Mouse (Mus musculus) lung, adult 2 months (tissue): ENCODE measurements at regions not wholly inside any gene's neighbourhood (a gene's known extent, or its start where the extent isn't known, plus 50 kb on each side); places are given as distances from the start of the nearest gene placed in this dataset.

Experiments used
- DNase-seq: peaks from one replicate; pipeline ENCODE4 v3.0.0; 2022
- H3K4me1 ChIP-seq: fragments of 200-500 bp; 2 replicates; pipeline ENCODE4 v1.6.1; 2011; ENCODE audit warnings: low read length; ENCODE audit not compliant: control insufficient read depth, insufficient read depth
- H3K4me3 ChIP-seq: fragments of 200-500 bp; replicated peaks from 2 replicates; pipeline ENCODE3; 2011; ENCODE audit warnings: low read depth, mild to moderate bottlenecking, control low read depth, low read length; ENCODE audit errors: extremely low read depth
- CTCF ChIP-seq: fragments of 200-500 bp; IDR thresholded peaks from 2 replicates; pipeline ENCODE4 v1.5.1; 2011; ENCODE audit warnings: mild to moderate bottlenecking, low read length, control low read depth; ENCODE audit not compliant: insufficient read depth
- POLR2A ChIP-seq: fragments of 200-500 bp; IDR thresholded peaks from 2 replicates; pipeline ENCODE4 v1.6.1; 2011; ENCODE audit warnings: low read depth, mild to moderate bottlenecking, control low read depth, low read length, borderline replicate concordance; ENCODE audit errors: extremely low read depth
- WGBS: fragments of 180-500 bp; shearing (Covaris S2); methylation state at CpG from one replicate; pipeline ENCODE4 v1.1.7; 2018; 5-methylcytosine and 5-hydroxymethylcytosine counted together

GRCm38 (mm10) chr11:24619021-24619420, 541.2 kb downstream of the Bcl11a start:
- Histone ChIP-seq H3K4me3 (no peak overlapping the region), H3K4me1 (no peaks in the 10 kb centered on the region)
- WGBS = 70% methylated on average over 4 of the region's 4 CpGs
- DNase-seq = no peak
- TF ChIP-seq POLR2A (no peak), CTCF (no peak)

GRCm38 (mm10) chr11:24628619-24629018, 550.8 kb downstream of the Bcl11a start:
- DNase-seq = no peak
- Histone ChIP-seq H3K4me3 (no peak overlapping the region), H3K4me1 (no peaks in the 10 kb centered on the region)
- WGBS = 72% methylated on average over 5 of the region's 5 CpGs
- TF ChIP-seq POLR2A (no peak), CTCF (no peak)

DNA sequence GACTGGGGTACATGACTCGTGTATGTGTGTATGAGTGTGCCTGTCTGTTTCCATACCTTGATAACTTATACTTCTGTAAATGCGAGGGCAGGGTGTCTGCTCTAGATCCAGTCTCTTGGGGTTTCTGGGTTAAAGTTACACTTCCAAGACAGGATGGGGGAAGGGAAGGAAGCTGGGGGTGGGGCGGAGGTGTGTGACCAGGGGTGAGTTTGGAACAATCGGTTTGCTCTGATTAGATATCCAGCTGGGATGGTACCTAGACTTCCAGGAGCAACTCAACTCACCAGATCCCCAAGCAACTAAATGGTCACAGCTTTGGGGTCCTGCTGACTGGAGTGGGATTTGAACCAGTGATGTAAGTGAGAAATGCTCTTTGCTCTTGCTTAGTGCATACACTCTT, 551.6 kb downstream of the Bcl11a start:
- H3K4me1 ChIP-seq = no peaks in the 10 kb centered on the region
- 56% methylated on average over 4 of the region's 4 CpGs for whole genome bisulfite sequencing
- no peak overlapping the region for H3K4me3 ChIP-seq
- TF ChIP-seq CTCF = no peak
- no peak for TF ChIP-seq POLR2A
- no peak for DNase-seq

- TF ChIP-seq CTCF (no peak), POLR2A (no peak)
- Histone ChIP-seq H3K4me1 (no peaks in the 10 kb centered on the region), H3K4me3 (no peak overlapping the region)
- 66% methylated on average over 1 of the region's 1 CpGs for WGBS
- DNase-seq = no peak
Measured at GRCm38 (mm10) chr11:24630403-24630900, 552.6 kb downstream of the Bcl11a start.

- WGBS = 78% methylated on average over 2 of the region's 2 CpGs
- no peak for DNase-seq
- no peaks in the 10 kb centered on the region for H3K4me1 ChIP-seq
- H3K4me3 ChIP-seq = no peak overlapping the region
- TF ChIP-seq CTCF (no peak), POLR2A (no peak)
Measured at GRCm38 (mm10) chr11:24631651-24632050, 553.8 kb downstream of the Bcl11a start.

- TF ChIP-seq CTCF (no peak), POLR2A (no peak)
- Histone ChIP-seq H3K4me3 (no peak overlapping the region), H3K4me1 (no peaks in the 10 kb centered on the region)
- 89% methylated on average over 4 of the region's 4 CpGs for WGBS
- no peak for DNase-seq
Measured at GRCm38 (mm10) chr11:24636716-24637115, 558.9 kb downstream of the Bcl11a start.

DNA sequence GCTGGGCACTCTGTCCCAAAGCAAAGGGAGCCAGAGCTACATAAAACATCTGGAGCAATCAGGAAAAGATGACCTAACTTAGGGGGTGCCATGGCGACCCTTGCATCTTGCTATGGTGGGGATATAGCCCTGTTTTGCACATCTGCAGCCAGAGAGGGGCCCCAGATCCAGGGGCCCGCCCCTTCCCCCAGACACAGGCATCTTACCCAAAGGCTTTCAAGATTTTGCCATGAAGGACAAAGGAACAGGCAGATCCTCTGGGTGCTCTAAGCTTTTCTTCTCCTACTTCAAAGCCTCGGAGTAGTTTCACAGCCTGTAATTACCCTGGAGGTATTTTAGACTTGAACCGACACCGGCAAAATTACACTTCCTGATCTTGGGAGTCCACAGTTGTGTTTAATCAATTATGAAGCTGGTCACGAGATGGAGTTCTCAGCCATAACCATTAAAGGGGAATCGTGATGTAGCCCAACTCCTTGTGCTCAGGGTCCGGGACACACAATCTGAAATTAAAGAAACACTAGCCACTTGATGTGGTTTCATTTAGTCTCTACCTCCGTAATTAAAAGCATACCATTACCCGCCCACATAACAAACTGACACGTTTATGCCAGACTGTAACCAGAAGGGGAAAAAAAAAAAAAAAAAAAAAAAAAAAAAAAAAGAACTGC, 565.7 kb downstream of the Bcl11a start:
- no peak overlapping the region for H3K4me3 ChIP-seq
- 64% methylated on average over 11 of the region's 11 CpGs for WGBS
- no peak for TF ChIP-seq POLR2A
- no peak for TF ChIP-seq CTCF
- DNase-seq = no peak
- no peaks in the 10 kb centered on the region for H3K4me1 ChIP-seq

- Histone ChIP-seq H3K4me3 (no peak overlapping the region), H3K4me1 (no peaks in the 10 kb centered on the region)
- DNase-seq = no peak
- TF ChIP-seq CTCF (no peak), POLR2A (no peak)
- 60% methylated on average over 3 of the region's 3 CpGs for WGBS
Measured at GRCm38 (mm10) chr11:24652852-24653251, 575.0 kb downstream of the Bcl11a start.

- WGBS = 73% methylated on average over 4 of the region's 4 CpGs
- no peak for DNase-seq
- no peaks in the 10 kb centered on the region for H3K4me1 ChIP-seq
- TF ChIP-seq CTCF (no peak), POLR2A (no peak)
- H3K4me3 ChIP-seq = no peak overlapping the region
Measured at GRCm38 (mm10) chr11:24664082-24664481, 586.2 kb downstream of the Bcl11a start.

DNA sequence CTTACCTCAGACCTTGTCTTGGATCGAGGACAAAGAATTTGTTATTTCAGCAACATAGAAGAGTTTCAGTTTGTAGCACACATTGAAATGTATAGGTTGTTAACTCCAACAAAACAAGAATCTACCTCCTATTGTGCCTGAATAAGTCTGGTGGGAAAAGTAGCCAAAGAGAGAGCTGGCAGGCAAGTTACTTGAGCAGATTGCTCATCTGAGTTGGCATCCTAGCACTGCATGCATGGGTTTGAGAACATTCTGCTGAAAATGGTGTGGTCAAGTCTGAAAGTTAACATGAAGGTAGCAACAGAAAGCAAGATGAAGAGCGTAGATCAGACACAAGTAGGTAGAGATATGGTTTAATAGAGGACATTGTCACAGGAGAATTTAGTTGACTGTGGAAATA, 587.5 kb downstream of the Bcl11a start:
- no peak for DNase-seq
- 76% methylated on average over 2 of the region's 2 CpGs for WGBS
- TF ChIP-seq POLR2A = no peak
- no peak for TF ChIP-seq CTCF
- no peaks in the 10 kb centered on the region for H3K4me1 ChIP-seq
- no peak overlapping the region for H3K4me3 ChIP-seq
